Mouse (Mus musculus) heart, embryonic 10.5 days (tissue): Measurements from ENCODE around the gene Tfdp2. TPM values are rescaled to one million over a fixed set of nuclear protein-coding genes. Genes with fewer than 3 reads are reported as not detected.

Experiments
- DNase-seq: peaks from one replicate; pipeline ENCODE4 v3.0.0-alpha.2; 2017; ENCODE audit warnings: low spot score
- H3K27ac ChIP-seq: fragments of 300-500 bp; sonication (generic); 2 replicates; pipeline ENCODE4 v1.5.1; 2016; ENCODE audit warnings: mild to moderate bottlenecking
- H3K27me3 ChIP-seq: fragments of 300-500 bp; sonication (generic); 2 replicates; pipeline ENCODE4 v1.6.1; 2016; ENCODE audit warnings: mild to moderate bottlenecking; ENCODE audit not compliant: poor library complexity, insufficient read depth, severe bottlenecking
- H3K36me3 ChIP-seq: fragments of 300-500 bp; sonication (generic); 2 replicates; pipeline ENCODE4 v1.6.1; 2016; ENCODE audit warnings: mild to moderate bottlenecking, moderate library complexity
- H3K4me1 ChIP-seq: fragments of 300-500 bp; sonication (generic); 2 replicates; pipeline ENCODE4 v1.6.1; 2016; ENCODE audit warnings: mild to moderate bottlenecking
- H3K4me3 ChIP-seq: fragments of 300-500 bp; sonication (generic); 2 replicates; pipeline ENCODE4 v1.5.1; 2016; ENCODE audit warnings: mild to moderate bottlenecking, moderate library complexity
- H3K9me3 ChIP-seq: fragments of 300-500 bp; sonication (generic); 2 replicates; pipeline ENCODE4 v1.6.1; 2016; ENCODE audit warnings: mild to moderate bottlenecking, moderate library complexity
- WGBS: fragments of 180-500 bp; shearing (Covaris S2); methylation state at CpG from one replicate; pipeline ENCODE4 v1.1.7; 2016; 5-methylcytosine and 5-hydroxymethylcytosine counted together
- polyA plus RNA-seq: library from polyadenylated mRNA; unstranded; fragments of >200 nt; fragmentation: Nextera tagmentation; extraction: Ambion mirVana; gene quantifications from 2 replicates; pipeline ENCODE4 v1.2.1, GENCODE M21; 2016

Gene Tfdp2
- polyA plus RNA-seq, 1 experiment from 2014 or later: 45.6 TPM

DNA sequence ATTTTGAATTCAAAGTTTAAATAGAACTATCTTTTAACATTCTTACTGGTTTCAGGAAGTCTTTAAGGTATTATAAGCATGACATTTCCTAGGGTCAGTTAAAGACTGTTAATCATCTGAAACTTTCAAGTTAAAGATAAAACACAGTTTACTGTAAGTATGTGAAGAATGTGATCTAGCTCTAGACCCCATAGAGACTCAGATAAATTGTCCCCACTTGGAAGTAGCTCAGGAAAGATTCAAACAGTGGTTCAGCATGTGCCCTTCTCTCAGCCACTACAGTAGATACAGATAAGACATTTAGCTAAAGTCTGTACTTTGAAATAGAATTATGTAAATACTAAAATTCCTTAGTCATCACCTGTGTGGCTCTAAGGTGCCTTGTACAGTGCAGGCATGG, 79.5 kb downstream of the Tfdp2 start:
- no peaks in the 10 kb centered on the region for H3K9me3 ChIP-seq
- H3K36me3 ChIP-seq: peaks cover 10% of the 10 kb centered on the region; the same call in 1 of the 2 replicates
- H3K27ac ChIP-seq: no peak overlapping the region

GRCm38 (mm10) chr9:96281497-96281896, 85.4 kb downstream of the Tfdp2 start:
- DNase-seq: no peak
- Histone ChIP-seq H3K36me3 (peaks cover 2% of the 10 kb centered on the region; the same call in 1 of the 2 replicates), H3K4me1 (no peaks in the 10 kb centered on the region), H3K4me3 (no peak overlapping the region), H3K27me3 (no peaks in the 10 kb centered on the region), H3K9me3 (no peaks in the 10 kb centered on the region), H3K27ac (no peak overlapping the region)
- 59% methylated on average over 3 of the region's 3 CpGs for WGBS

More for the DNA sequence above, 79.5 kb downstream of the Tfdp2 start:
- Histone ChIP-seq H3K4me1 (no peaks in the 10 kb centered on the region), H3K4me3 (no peak overlapping the region), H3K27me3 (no peaks in the 10 kb centered on the region)
- DNase-seq: no peak

DNA sequence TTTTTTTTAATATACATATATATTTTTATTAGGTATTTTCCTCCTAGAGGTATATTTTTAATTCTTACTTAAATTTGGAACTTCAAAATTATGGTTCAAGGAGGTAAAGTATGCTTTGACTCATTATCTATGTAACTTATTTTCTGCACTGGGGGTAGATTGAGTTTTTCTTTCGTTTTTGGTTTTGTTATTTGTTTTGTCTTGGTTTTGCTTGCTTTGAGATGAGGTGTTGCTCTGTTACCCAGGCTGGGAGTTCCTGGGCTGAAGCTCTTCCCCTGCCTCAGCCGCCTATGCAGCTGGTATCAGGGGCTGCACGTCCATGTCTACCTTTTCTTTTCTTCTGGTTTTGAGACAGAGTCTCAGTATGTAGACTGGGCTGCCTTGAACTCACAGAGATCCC, 86.0 kb downstream of the Tfdp2 start:
- H3K36me3 ChIP-seq: peaks cover 2% of the 10 kb centered on the region; the same call in 1 of the 2 replicates

GRCm38 (mm10) chr9:96284916-96285315, 88.8 kb downstream of the Tfdp2 start:
- no peak overlapping the region for H3K27ac ChIP-seq
- H3K4me3 ChIP-seq: no peak overlapping the region
- no peak for DNase-seq
- H3K9me3 ChIP-seq: no peaks in the 10 kb centered on the region
- no peaks in the 10 kb centered on the region for H3K27me3 ChIP-seq
- 45% methylated on average over 1 of the region's 1 CpGs for WGBS
- no peaks in the 10 kb centered on the region for H3K4me1 ChIP-seq
- H3K36me3 ChIP-seq: peaks cover 4% of the 10 kb centered on the region; the same call in 1 of the 2 replicates

More for the DNA sequence above, 86.0 kb downstream of the Tfdp2 start:
- no peak for DNase-seq
- Histone ChIP-seq H3K9me3 (no peaks in the 10 kb centered on the region), H3K4me1 (no peaks in the 10 kb centered on the region), H3K4me3 (no peak overlapping the region), H3K27me3 (no peaks in the 10 kb centered on the region), H3K27ac (no peak overlapping the region)
- 88% methylated on average over 3 of the region's 3 CpGs for WGBS

- Histone ChIP-seq H3K9me3 (no peaks in the 10 kb centered on the region), H3K27me3 (no peaks in the 10 kb centered on the region), H3K4me3 (no peak overlapping the region), H3K4me1 (no peaks in the 10 kb centered on the region), H3K36me3 (peaks cover 22% of the 10 kb centered on the region), H3K27ac (no peak overlapping the region)
- WGBS: over 99% methylated on average over 7 of the region's 7 CpGs
- no peak for DNase-seq
Observed at GRCm38 (mm10) chr9:96292144-96292543, 96.1 kb downstream of the Tfdp2 start.

DNA sequence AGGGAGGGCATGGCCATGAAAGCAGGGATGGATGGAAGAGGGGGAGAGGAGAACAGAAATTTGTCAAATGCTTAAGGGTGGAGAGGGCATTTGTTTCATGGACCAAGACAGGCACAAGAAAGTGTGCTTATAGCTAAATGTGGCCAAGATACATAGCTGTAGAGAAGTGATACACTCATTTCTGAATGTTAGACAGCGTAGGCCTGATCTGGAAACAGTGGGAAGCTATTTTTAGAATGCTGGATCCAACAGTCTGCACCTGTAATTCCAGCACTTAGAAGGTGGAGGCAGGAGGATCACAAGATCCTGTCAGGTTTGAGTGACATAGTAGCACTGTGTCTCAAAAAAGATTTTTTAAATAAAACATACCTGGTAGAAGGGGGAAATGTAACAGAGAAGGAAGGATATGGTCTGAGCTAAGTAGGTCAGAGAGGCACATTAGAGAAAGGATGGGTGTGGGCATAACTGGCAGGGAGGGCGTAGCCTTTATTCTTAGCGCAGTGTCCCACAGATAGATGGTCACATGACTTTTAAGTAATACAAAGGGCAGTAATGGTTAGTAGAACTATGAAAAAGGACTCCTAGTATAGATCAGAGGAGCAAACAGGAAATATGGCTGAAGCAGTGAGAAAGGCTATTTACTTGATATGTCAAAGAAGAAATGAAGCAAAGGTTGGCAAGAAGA, 103.4 kb downstream of the Tfdp2 start:
- Histone ChIP-seq H3K4me1 (peaks cover 3% of the 10 kb centered on the region; the same call in 1 of the 2 replicates), H3K27me3 (no peaks in the 10 kb centered on the region), H3K4me3 (no peak overlapping the region), H3K36me3 (peaks cover 52% of the 10 kb centered on the region), H3K27ac (no peak overlapping the region), H3K9me3 (no peaks in the 10 kb centered on the region)
- WGBS: 80% methylated on average over 3 of the region's 3 CpGs
- no peak for DNase-seq

DNA sequence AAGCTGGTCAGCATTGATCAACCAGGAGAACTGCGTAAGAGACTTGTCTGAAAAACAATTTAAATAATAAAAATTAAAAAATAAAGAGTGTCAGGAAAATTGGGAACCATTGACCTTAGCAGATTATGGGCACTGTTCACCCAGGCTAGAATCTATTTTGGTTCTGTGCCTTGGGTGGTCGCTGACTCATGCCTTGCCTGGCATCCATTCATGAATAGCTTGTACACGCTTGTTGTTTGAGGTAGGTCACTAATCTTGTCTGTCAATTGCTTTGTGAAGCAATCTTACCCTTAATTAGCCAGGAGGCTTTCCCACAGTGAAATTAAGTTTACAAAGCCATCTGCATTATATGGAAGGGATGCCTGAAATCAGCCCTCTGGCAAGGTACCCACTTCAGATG, 112.7 kb downstream of the Tfdp2 start:
- peaks cover 60% of the 10 kb centered on the region for H3K36me3 ChIP-seq
- no peaks in the 10 kb centered on the region for H3K4me1 ChIP-seq
- no peak for DNase-seq
- WGBS: 88% methylated on average over 3 of the region's 3 CpGs
- no peaks in the 10 kb centered on the region for H3K9me3 ChIP-seq
- H3K4me3 ChIP-seq: no peak overlapping the region
- H3K27me3 ChIP-seq: no peaks in the 10 kb centered on the region
- no peak overlapping the region for H3K27ac ChIP-seq

DNA sequence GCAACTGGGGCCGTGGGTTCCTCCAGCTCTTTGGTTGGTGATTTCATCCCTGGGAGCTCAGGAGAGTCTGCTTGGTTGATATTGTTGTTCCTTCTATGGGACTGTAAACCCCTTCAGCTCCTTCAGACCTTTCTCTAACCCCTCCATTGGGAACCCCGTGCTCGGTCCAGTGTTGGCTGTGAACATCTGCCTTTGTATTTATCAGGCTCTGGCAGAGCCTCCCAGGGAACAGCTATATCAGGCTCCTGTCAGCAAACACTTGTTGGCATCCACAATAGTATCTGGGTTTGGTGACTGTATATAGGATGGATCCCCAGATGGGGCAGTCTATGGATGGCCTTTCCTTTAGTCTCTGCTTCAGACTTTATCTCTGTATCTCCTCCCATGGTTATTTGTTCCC, 116.0 kb downstream of the Tfdp2 start:
- Histone ChIP-seq H3K4me1 (no peaks in the 10 kb centered on the region), H3K27me3 (no peaks in the 10 kb centered on the region), H3K4me3 (no peak overlapping the region), H3K9me3 (no peaks in the 10 kb centered on the region), H3K36me3 (peaks cover 69% of the 10 kb centered on the region), H3K27ac (no peak overlapping the region)
- DNase-seq: no peak
- 79% methylated on average over 3 of the region's 3 CpGs for WGBS

DNA sequence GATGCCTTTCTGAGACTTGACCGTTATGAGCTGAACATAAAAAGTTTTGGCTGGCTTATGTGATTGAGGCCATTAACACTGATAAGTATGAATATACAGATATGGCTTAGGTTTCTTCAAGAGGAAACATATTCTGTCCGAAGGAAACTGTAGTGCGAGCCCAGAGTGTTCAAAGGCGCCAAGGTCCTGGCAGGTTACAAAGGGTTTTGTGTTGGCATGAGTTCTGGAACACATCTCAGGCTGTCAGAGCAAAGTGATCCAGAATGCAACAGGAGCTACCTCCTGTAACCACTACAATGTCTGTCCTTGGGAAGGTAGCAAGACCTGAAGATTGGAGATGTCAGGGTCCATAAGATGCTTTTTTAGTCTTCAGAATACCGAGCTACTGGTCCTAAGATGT, 123.3 kb downstream of the Tfdp2 start:
- Histone ChIP-seq H3K36me3 (peaks cover 51% of the 10 kb centered on the region), H3K27me3 (no peaks in the 10 kb centered on the region), H3K4me3 (no peak overlapping the region), H3K27ac (no peak overlapping the region), H3K9me3 (no peaks in the 10 kb centered on the region), H3K4me1 (no peaks in the 10 kb centered on the region)
- 75% methylated on average over 5 of the region's 5 CpGs for WGBS
- no peak for DNase-seq

GRCm38 (mm10) chr9:96320551-96320980, 124.5 kb downstream of the Tfdp2 start:
- no peaks in the 10 kb centered on the region for H3K9me3 ChIP-seq
- H3K4me3 ChIP-seq: no peak overlapping the region
- H3K4me1 ChIP-seq: peaks cover 5% of the 10 kb centered on the region; the same call in 1 of the 2 replicates
- H3K36me3 ChIP-seq: peaks cover 42% of the 10 kb centered on the region
- WGBS: 85% methylated on average over 6 of the region's 6 CpGs
- no peak for DNase-seq
- H3K27me3 ChIP-seq: no peaks in the 10 kb centered on the region
- no peak overlapping the region for H3K27ac ChIP-seq

- Histone ChIP-seq H3K36me3 (peaks cover 33% of the 10 kb centered on the region), H3K4me1 (peaks cover 15% of the 10 kb centered on the region), H3K27ac (no peak overlapping the region), H3K9me3 (no peaks in the 10 kb centered on the region), H3K27me3 (no peaks in the 10 kb centered on the region), H3K4me3 (no peak overlapping the region)
- WGBS: 87% methylated on average over 15 of the region's 15 CpGs
- no peak for DNase-seq
Observed at GRCm38 (mm10) chr9:96322411-96323152, 126.5 kb downstream of the Tfdp2 start.

DNA sequence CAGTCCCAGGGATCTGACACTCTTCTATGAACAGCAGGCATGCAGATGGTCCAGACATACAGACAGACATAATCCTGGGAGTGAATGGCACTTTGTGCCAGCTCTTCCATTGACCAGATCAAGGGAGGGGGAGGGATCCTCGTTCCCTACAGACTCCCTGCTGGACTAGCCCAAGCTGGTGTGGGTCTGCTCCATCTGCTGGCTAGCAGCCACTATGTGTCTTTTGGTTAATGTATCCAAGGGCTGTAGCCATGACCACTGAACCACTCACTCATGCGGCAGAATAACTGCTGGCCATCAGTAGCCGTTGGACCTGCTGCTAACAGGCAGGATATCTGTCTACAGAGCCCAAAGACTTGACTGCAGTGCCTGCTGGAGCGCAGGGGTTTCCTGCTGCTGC, 128.4 kb downstream of the Tfdp2 start:
- Histone ChIP-seq H3K4me1 (peaks cover 15% of the 10 kb centered on the region), H3K27me3 (no peaks in the 10 kb centered on the region), H3K27ac (no peak overlapping the region), H3K4me3 (no peak overlapping the region), H3K36me3 (peaks cover 15% of the 10 kb centered on the region; the same call in 1 of the 2 replicates), H3K9me3 (no peaks in the 10 kb centered on the region)
- whole genome bisulfite sequencing: 55% methylated on average over 4 of the region's 4 CpGs
- no peak for DNase-seq

GRCm38 (mm10) chr9:96326496-96326923, 130.4 kb downstream of the Tfdp2 start:
- no peak overlapping the region for H3K4me3 ChIP-seq
- peak overlapping the region; percentile 3; the same call in 1 of the 2 replicates for H3K27ac ChIP-seq
- H3K4me1 ChIP-seq: peaks cover 15% of the 10 kb centered on the region
- H3K36me3 ChIP-seq: peaks cover 16% of the 10 kb centered on the region; the same call in 1 of the 2 replicates
- WGBS: 69% methylated on average over 6 of the region's 6 CpGs
- H3K27me3 ChIP-seq: no peaks in the 10 kb centered on the region
- H3K9me3 ChIP-seq: no peaks in the 10 kb centered on the region
- DNase-seq: no peak
